Mouse (Mus musculus): ENCODE data around the gene Ccl22. TPM values are rescaled to one million over a fixed set of nuclear protein-coding genes. Genes with fewer than 3 reads are reported as not detected.
A peak's percentile ranks its signal among the peaks of the same experiment; 100 is the strongest.

Gene Ccl22
- total RNA-seq, 1 experiment = 6.1 TPM

- peak; percentile 96 for DNase-seq (ENCODE audit: low read depth, low spot score)
- no peaks in the 10 kb centered on the region for H3K36me3 ChIP-seq (ENCODE audit: control insufficient read depth, insufficient read depth, low read length, poor library complexity, severe bottlenecking)
- no peak overlapping the region for H3K27ac ChIP-seq (ENCODE audit: insufficient read depth, low read depth, low read length, poor library complexity, severe bottlenecking)
- H3K4me3 ChIP-seq (ENCODE audit: insufficient read depth in 1 of 2, low read depth in 1 of 2, low read length in 2 of 2, poor library complexity in 1 of 2, severe bottlenecking in 1 of 2) = peak overlapping the region; percentile 62 to 71
- TF ChIP-seq HCFC1 (IDR thresholded peaks at IDR 0.05; ENCODE audit: borderline replicate concordance, insufficient read depth, low read length) = no peak
- TF ChIP-seq MAFK (IDR thresholded peaks at IDR 0.05; ENCODE audit: insufficient read depth, low read depth, low read length) = peak; percentile 77; the same call in 1 of the 2 replicates
- TF ChIP-seq CHD2 (IDR thresholded peaks at IDR 0.05; ENCODE audit: low read depth, low read length) = no peak
- peak; percentile 90 for TF ChIP-seq ZNF384 (IDR thresholded peaks at IDR 0.05; ENCODE audit: low read depth, low read length)
- peak; percentile 84 for TF ChIP-seq ZC3H11A (IDR thresholded peaks at IDR 0.05; ENCODE audit: borderline replicate concordance, low read depth, low read length)
- in situ Hi-C loops (cut with MboI; ENCODE audit: low sequenced_read_pairs in 2 of 2, unreplicated experiment in 2 of 2) = loop anchor here (5.0 to 10.0 kb wide), 2 partner anchors 101 to 103 kb away; no protein-coding TSS in a partner anchor
- H3K9me3 ChIP-seq (ENCODE audit: control insufficient read depth, insufficient read depth, low read depth, low read length) = no peaks in the 10 kb centered on the region
- peaks cover 5 to 7% of the 10 kb centered on the region in 2 experiments; a peak in 2 of 4 replicates for H3K4me1 ChIP-seq (ENCODE audit: control insufficient read depth in 2 of 2, insufficient read depth in 2 of 2, low read length in 2 of 2, poor library complexity in 1 of 2)
- H3K9ac ChIP-seq (ENCODE audit: insufficient read depth, low read depth, low read length, poor library complexity, severe bottlenecking) = peak overlapping the region; percentile 56
Observed at GRCm38 (mm10) chr8:94703972-94704668, 41.3 kb upstream of the Ccl22 start.

DNA sequence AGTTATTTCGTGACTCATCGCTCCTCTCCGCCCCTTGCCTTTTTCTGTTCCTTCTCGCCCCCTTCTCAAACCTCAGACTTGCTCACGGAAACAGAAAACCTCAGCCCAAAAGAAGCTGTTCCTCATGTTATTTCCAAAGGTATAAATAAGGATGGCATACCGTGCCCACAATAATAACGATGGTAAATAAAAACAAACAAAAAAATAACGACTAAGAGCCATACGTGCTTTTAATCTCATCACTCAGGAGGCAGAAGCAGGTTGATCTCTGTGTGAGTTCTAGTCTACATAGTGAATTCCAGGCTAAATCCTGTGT is 40.8 kb upstream of the Ccl22 start:
- in situ Hi-C loops (cut with MboI; ENCODE audit: low sequenced_read_pairs in 2 of 2, unreplicated experiment in 2 of 2) = loop anchor here (5.0 to 10.0 kb wide), 2 partner anchors 100 to 103 kb away; no protein-coding TSS in a partner anchor
- H3K36me3 ChIP-seq (ENCODE audit: control insufficient read depth, insufficient read depth, low read length, poor library complexity, severe bottlenecking) = no peaks in the 10 kb centered on the region
- no peak for TF ChIP-seq HCFC1 (IDR thresholded peaks at IDR 0.05; ENCODE audit: borderline replicate concordance, insufficient read depth, low read length)
- TF ChIP-seq ZNF384 (IDR thresholded peaks at IDR 0.05; ENCODE audit: low read depth, low read length) = no peak
- no peak for TF ChIP-seq CHD2 (IDR thresholded peaks at IDR 0.05; ENCODE audit: low read depth, low read length)
- no peak for TF ChIP-seq MAFK (IDR thresholded peaks at IDR 0.05; ENCODE audit: insufficient read depth, low read depth, low read length)
- no peak for TF ChIP-seq ZC3H11A (IDR thresholded peaks at IDR 0.05; ENCODE audit: borderline replicate concordance, low read depth, low read length)
- no peaks in the 10 kb centered on the region for H3K9me3 ChIP-seq (ENCODE audit: control insufficient read depth, insufficient read depth, low read depth, low read length)
- no peak for DNase-seq (ENCODE audit: low read depth, low spot score)
- H3K4me3 ChIP-seq (ENCODE audit: insufficient read depth in 1 of 2, low read depth in 1 of 2, low read length in 2 of 2, poor library complexity in 1 of 2, severe bottlenecking in 1 of 2) = peak overlapping the region; percentile 62 to 63
- no peak overlapping the region for H3K27ac ChIP-seq (ENCODE audit: insufficient read depth, low read depth, low read length, poor library complexity, severe bottlenecking)
- peaks cover 5 to 7% of the 10 kb centered on the region in 2 experiments; a peak in 2 of 4 replicates for H3K4me1 ChIP-seq (ENCODE audit: control insufficient read depth in 2 of 2, insufficient read depth in 2 of 2, low read length in 2 of 2, poor library complexity in 1 of 2)
- no peak overlapping the region; the same call in 1 of the 2 replicates for H3K9ac ChIP-seq (ENCODE audit: insufficient read depth, low read depth, low read length, poor library complexity, severe bottlenecking)

- Histone ChIP-seq H3K9me3 (ENCODE audit: control insufficient read depth, insufficient read depth, low read depth, low read length) (no peaks in the 10 kb centered on the region), H3K4me1 (ENCODE audit: control insufficient read depth in 2 of 2, insufficient read depth in 2 of 2, low read length in 2 of 2, poor library complexity in 1 of 2) (peaks cover 5 to 10% of the 10 kb centered on the region in 2 experiments; a peak in 2 of 4 replicates), H3K4me3 (ENCODE audit: insufficient read depth in 1 of 2, low read depth in 1 of 2, low read length in 2 of 2, poor library complexity in 1 of 2, severe bottlenecking in 1 of 2) (no peak overlapping the region), H3K27ac (ENCODE audit: insufficient read depth, low read depth, low read length, poor library complexity, severe bottlenecking) (no peak overlapping the region), H3K36me3 (ENCODE audit: control insufficient read depth, insufficient read depth, low read length, poor library complexity, severe bottlenecking) (no peaks in the 10 kb centered on the region), H3K9ac (ENCODE audit: insufficient read depth, low read depth, low read length, poor library complexity, severe bottlenecking) (no peak overlapping the region)
- in situ Hi-C loops (cut with MboI; ENCODE audit: low sequenced_read_pairs in 2 of 2, unreplicated experiment in 2 of 2) = loop anchor here in 1 of 2 experiments (10.0 kb wide), 1 partner anchor 99 kb away; no protein-coding TSS in a partner anchor
- no peak for DNase-seq (ENCODE audit: low read depth, low spot score)
- TF ChIP-seq ZC3H11A (IDR thresholded peaks at IDR 0.05; ENCODE audit: borderline replicate concordance, low read depth, low read length) = no peak
- TF ChIP-seq ZNF384 (IDR thresholded peaks at IDR 0.05; ENCODE audit: low read depth, low read length) = no peak
- no peak for TF ChIP-seq MAFK (IDR thresholded peaks at IDR 0.05; ENCODE audit: insufficient read depth, low read depth, low read length)
- TF ChIP-seq HCFC1 (IDR thresholded peaks at IDR 0.05; ENCODE audit: borderline replicate concordance, insufficient read depth, low read length) = no peak
- no peak for TF ChIP-seq CHD2 (IDR thresholded peaks at IDR 0.05; ENCODE audit: low read depth, low read length)
Observed at GRCm38 (mm10) chr8:94705581-94706245, 39.7 kb upstream of the Ccl22 start.

DNA sequence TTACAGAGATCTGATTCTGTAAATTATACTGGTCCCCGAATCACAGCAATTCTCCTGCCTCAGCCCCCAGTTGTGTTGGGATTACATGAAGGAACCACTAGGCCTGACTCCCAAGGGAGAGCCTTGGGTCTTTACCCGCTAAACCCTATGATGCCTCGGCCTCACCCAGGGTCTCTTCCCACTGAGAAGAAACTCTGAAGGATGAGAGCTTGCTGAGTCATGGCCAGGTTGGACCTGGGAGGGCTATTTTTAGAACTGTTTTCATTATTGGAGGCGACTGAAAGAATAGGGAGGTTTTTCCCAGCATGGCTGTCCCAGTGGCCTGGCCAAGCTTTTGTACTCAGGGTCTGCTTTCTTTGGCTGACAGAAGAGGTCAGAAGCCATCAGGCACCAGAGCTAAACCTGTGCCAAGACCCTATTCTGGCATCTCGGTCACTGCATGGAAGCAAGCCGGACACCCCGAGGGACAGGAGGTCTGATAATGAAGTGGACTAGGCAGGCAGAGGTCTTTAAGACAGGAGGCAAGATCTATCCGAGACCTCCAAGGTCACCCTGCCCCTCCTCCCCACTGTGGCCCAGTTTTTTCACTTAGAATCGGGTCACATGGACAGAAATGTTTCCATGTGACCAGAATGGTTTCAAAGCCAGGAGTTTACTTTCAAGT is 38.5 kb upstream of the Ccl22 start:
- Histone ChIP-seq H3K4me3 (ENCODE audit: insufficient read depth in 1 of 2, low read depth in 1 of 2, low read length in 2 of 2, poor library complexity in 1 of 2, severe bottlenecking in 1 of 2) (no peak overlapping the region), H3K9me3 (ENCODE audit: control insufficient read depth, insufficient read depth, low read depth, low read length) (no peaks in the 10 kb centered on the region), H3K9ac (ENCODE audit: insufficient read depth, low read depth, low read length, poor library complexity, severe bottlenecking) (no peak overlapping the region), H3K4me1 (ENCODE audit: control insufficient read depth in 2 of 2, insufficient read depth in 2 of 2, low read length in 2 of 2, poor library complexity in 1 of 2) (peaks cover 5 to 10% of the 10 kb centered on the region in 2 experiments; a peak in 2 of 4 replicates), H3K27ac (ENCODE audit: insufficient read depth, low read depth, low read length, poor library complexity, severe bottlenecking) (no peak overlapping the region), H3K36me3 (ENCODE audit: control insufficient read depth, insufficient read depth, low read length, poor library complexity, severe bottlenecking) (no peaks in the 10 kb centered on the region)
- in situ Hi-C loops (cut with MboI; ENCODE audit: low sequenced_read_pairs in 2 of 2, unreplicated experiment in 2 of 2) = loop anchor here in 1 of 2 experiments (10.0 kb wide), 1 partner anchor 98 kb away; no protein-coding TSS in a partner anchor
- no peak for TF ChIP-seq HCFC1 (IDR thresholded peaks at IDR 0.05; ENCODE audit: borderline replicate concordance, insufficient read depth, low read length)
- 0 out of 2 replicates have a peak, but pooled peaks have one; percentile 38 for TF ChIP-seq ZNF384 (IDR thresholded peaks at IDR 0.05; ENCODE audit: low read depth, low read length)
- TF ChIP-seq MAFK (IDR thresholded peaks at IDR 0.05; ENCODE audit: insufficient read depth, low read depth, low read length) = peak; percentile 63; the same call in 1 of the 2 replicates
- no peak for TF ChIP-seq CHD2 (IDR thresholded peaks at IDR 0.05; ENCODE audit: low read depth, low read length)
- TF ChIP-seq ZC3H11A (IDR thresholded peaks at IDR 0.05; ENCODE audit: borderline replicate concordance, low read depth, low read length) = no peak
- no peak for DNase-seq (ENCODE audit: low read depth, low spot score)

All from ES-E14 (cell line).